Mouse (Mus musculus) CH12.LX (cell line): ENCODE measurements around the gene Pip5k1c.

Experiments
- CTCF ChIP-seq, 2 experiments: IDR thresholded peaks in 1 of 2; conservative IDR thresholded peaks in 1 of 2; 2 replicates each; pipeline ENCODE4 v1.5.1; 2011 to 2012; ENCODE audit warnings: low read depth in 2 of 2, low read length in 2 of 2, improper control_type of control experiment in 1 of 2, inconsistent platforms in 1 of 2, mild to moderate bottlenecking in 1 of 2, moderate library complexity in 1 of 2
- ELF1 ChIP-seq: IDR thresholded peaks from 2 replicates; pipeline ENCODE4 v1.6.1; 2014; ENCODE audit warnings: low read depth, mild to moderate bottlenecking, inconsistent platforms, low read length, improper control_type of control experiment
- EP300 ChIP-seq: IDR thresholded peaks from 2 replicates; pipeline ENCODE4 v1.6.1; 2011; ENCODE audit warnings: low read length, improper control_type of control experiment
- ETS1 ChIP-seq: conservative IDR thresholded peaks from 2 replicates; pipeline ENCODE4 v1.6.1; 2012; ENCODE audit warnings: low read depth, mild to moderate bottlenecking, inconsistent platforms, low read length, improper control_type of control experiment, moderate library complexity
- GABPA ChIP-seq: IDR thresholded peaks from 2 replicates; pipeline ENCODE4 v1.6.1; 2012; ENCODE audit warnings: low read depth, low read length, improper control_type of control experiment, inconsistent platforms; ENCODE audit not compliant: insufficient replicate concordance
- MAFK ChIP-seq: IDR thresholded peaks from 2 replicates; pipeline ENCODE4 v1.6.1; 2011; ENCODE audit warnings: low read length, improper control_type of control experiment; ENCODE audit not compliant: insufficient replicate concordance
- NRF1 ChIP-seq: IDR thresholded peaks from 2 replicates; pipeline ENCODE4 v1.6.1; 2014; ENCODE audit warnings: low read depth, mild to moderate bottlenecking, inconsistent platforms, low read length, improper control_type of control experiment, moderate library complexity
- POLR2AphosphoS2 ChIP-seq: IDR thresholded peaks from 2 replicates; pipeline ENCODE4 v1.6.1; 2011; ENCODE audit warnings: low read depth, low read length, improper control_type of control experiment
- SMC3 ChIP-seq: IDR thresholded peaks from 2 replicates; pipeline ENCODE4 v1.6.1; 2011; ENCODE audit warnings: low read depth, low read length, improper control_type of control experiment
- TBP ChIP-seq: conservative IDR thresholded peaks from 2 replicates; pipeline ENCODE4 v1.6.1; 2011; ENCODE audit warnings: low read depth, low read length, improper control_type of control experiment
- ZC3H11A ChIP-seq: IDR thresholded peaks from 2 replicates; pipeline ENCODE4 v1.6.1; 2012; ENCODE audit warnings: low read depth, mild to moderate bottlenecking, inconsistent platforms, low read length, improper control_type of control experiment
- ZKSCAN1 ChIP-seq: IDR thresholded peaks from 2 replicates; pipeline ENCODE4 v1.6.1; 2012; ENCODE audit warnings: low read depth, inconsistent platforms, low read length, improper control_type of control experiment, borderline replicate concordance

- no peak for TF ChIP-seq SMC3
- no peak for TF ChIP-seq EP300
- no peak for TF ChIP-seq CTCF (conservative IDR thresholded peaks at IDR 0.05 in 1 of 2, IDR thresholded peaks at IDR 0.05 in 1 of 2; ENCODE audit: low read depth in 2 of 2, low read length in 2 of 2)
- no peak for TF ChIP-seq ETS1
- TF ChIP-seq ELF1: no peak
- TF ChIP-seq GABPA: no peak
- no peak for TF ChIP-seq POLR2AphosphoS2
- TF ChIP-seq MAFK: no peak
- no peak for TF ChIP-seq ZKSCAN1
- TF ChIP-seq ZC3H11A: no peak
- TF ChIP-seq TBP: no peak
- no peak for TF ChIP-seq NRF1
Measured at GRCm38 (mm10) chr10:81247804-81248203, 45.0 kb upstream of the Pip5k1c start.
